Mouse (Mus musculus) frontal cortex, postnatal 10 days (tissue): ENCODE data around the gene Gsg1l.

Experiments used
- DNase-seq, 2 experiments: peaks; one replicate each; pipeline ENCODE4 v3.0.0; 2022; ENCODE audit warnings: low spot score in 2 of 2, mixed read lengths in 1 of 2

Gsg1l gene

DNA sequence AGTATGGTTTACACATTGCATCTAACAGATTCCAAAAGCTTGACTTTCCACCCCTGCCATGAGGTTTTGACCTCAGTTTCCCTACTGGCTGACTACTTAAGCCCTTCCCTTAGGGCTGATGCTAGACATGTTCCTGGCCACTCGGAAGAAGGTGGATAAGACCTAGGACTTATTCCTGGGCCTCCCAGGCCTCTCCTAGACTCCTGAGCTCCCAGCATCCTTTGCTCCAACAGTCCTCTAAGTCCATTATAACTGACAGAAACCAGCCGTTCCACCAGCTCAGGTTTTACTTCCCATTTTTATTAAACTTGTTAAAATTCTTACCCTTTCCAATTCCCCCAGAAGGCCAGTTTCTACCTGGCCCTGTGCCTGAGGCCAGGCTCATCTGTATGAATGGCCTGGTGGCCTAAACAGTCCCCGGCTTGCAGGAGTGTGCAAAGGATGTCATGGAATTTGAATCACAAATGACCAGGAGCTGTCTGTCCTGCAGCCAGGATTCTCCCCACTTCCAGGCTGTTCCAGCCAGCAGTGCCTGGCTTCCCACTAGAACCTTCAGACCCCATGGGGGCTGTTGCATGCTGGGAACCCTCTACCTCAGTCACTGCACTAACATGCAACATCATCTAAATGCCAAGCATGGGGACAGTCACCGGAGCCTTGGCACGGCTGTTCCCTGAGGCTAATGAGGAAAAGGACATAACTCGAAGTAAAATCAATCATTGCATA is 139.7 kb downstream of the Gsg1l start:
- DNase-seq, result no peak

DNA sequence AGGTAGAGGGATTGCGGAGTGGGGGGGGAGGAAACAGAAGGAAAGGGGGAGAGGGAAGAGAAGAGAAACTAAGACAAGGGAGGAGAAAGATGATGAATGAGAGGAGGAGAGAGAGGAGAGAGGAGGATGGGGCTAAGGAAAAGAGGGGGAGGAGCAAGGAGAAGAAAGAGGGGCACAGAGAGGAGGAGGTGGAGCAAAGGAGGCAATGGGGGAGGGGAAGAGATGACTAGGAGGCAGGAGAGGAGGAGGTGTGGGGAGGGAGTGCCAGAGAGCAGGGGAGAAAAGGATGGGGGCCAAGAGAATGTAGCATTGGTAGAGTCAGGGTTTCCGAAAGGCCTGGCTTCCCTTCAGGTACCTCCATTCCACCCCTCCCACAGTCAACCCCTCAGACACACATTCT is 147.9 kb downstream of the Gsg1l start:
- DNase-seq, result no peak

DNA sequence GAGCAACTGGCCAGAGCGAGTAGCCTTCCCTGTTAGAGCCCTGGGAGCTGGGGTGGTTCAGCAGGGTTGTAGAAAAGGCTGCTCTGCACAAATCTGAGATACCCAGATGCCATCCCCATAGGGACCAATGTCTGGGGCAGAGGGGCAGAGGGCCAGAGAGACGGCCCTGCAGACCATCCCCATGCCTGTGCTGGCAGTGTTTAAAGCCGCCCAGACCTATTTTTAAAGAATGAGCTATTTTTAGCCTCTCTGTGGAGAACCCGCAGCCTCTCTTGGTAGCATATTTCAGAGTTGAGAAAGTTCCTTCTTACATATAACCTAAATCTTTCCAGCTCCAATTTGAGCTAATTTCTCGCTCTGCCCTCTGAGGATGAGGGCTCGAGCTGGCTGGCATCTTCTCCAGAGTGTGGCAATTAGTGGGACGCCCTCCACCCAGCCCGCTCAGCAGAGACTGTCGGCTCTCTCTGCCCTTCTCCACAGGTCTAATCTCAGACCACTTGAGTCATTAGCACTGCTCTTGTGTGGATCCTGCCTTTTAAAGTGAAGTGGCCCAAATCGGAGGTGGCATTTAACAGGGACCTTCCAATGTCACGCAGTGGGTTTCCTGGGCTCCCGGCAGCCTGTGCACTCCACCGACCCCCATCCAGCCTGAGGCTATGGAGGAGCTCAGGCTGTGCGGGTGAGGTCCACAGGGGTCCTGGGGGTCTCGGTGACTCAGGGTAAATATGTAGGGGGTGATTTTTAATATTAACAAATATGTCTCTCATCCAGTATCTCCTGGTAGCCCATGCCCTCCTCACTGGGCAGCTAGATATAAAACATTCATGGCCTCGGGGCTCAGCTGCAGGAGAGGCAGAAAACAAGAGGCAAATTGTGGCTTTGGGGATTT is 148.6 kb downstream of the Gsg1l start:
- no peak for DNase-seq

DNA sequence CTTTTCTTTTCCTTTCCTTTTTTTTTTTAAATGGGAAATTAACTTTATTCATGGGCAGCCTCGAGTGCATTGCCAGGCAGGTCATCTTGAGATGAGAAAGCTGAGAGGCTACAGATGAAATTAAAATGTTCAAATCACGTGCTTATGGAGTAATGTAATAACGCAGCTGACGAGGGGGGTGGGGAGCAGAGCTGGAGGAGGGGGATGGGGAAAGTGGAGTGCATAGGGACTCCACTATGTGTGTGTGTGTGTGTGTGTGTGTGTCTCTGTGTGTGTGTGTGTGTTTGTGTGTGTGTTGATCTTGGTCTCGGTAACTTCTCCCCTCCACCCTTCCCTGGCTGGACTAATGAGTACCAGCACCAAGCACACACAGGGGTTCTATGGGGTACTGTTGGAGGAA is 150.6 kb downstream of the Gsg1l start:
- no peak for DNase-seq

DNA sequence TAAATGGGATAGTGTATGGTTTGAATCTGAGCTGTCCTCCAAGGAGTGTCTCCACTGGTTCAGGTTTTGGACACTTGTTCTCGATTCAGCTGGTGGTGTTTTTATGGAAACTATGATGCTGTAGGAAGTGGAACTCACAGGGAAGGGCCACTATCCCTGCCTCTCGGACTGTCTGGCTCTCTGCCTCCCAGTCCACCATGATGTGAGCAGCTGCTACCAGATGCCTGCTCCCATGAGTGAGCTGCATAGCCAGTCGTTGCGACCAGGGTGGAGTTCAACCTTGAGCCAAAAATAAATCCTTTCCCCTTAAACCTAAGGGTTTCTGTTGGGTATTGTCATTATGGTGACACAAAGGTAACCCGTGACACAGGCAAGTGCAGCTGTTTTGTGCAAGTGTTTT is 158.2 kb downstream of the Gsg1l start:
- DNase-seq, result no peak

DNA sequence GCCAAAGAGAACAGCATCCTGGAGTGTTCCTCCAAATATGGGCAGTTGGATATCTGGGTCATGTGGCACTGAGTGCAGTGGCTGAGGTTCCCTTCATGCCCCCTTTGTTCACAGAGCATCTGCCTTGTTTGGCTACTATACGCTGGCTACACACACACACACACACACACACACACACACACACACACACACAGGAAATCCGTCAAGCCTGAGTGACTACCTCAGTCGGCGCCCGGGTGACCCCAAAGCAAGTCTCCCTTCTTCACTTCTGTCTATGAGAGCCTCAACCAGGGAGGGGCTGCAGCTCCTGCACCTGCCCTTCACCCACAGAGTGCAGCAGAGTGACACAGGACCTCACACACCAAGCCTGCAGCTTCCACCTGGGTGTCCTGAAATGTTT is 161.4 kb downstream of the Gsg1l start:
- no peak for DNase-seq

DNA sequence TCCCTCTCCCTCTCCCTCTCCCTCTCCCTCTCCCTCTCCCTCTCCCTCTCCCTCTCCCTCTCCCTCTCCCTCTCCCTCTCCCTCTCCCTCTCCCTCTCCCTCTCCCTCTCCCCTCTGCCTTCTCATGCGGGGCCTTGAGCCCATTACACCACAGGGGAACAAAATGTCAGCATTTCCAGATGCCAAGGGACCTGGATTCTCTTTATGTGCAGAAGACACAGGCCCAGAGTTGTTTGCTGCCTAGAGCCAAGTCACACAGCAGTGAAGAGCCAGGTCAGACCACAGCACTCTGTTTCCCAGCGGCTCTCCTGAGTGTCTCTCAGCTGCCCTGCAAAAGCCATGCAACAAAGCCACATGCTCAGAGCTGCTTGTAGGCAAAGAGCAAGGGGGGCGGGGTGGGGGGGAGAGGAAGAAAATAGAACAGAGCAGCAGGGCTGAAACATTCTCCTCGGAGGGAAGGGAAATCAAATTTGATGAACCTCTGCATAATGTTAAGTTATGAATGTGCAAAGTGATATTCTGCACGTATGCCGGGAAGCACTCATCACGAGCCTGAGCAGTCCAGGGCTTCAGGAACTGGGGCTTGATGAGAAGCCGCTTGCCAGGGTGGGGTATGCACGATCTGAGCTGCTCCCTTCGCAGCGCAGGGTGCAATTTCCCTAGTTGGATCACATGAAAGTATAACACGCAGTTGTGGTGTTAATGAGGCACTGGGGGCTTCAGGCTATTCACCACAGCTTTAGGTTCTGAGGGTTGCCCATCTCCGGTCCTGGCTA is 181.6 kb downstream of the Gsg1l start:
- no peak for DNase-seq

DNA sequence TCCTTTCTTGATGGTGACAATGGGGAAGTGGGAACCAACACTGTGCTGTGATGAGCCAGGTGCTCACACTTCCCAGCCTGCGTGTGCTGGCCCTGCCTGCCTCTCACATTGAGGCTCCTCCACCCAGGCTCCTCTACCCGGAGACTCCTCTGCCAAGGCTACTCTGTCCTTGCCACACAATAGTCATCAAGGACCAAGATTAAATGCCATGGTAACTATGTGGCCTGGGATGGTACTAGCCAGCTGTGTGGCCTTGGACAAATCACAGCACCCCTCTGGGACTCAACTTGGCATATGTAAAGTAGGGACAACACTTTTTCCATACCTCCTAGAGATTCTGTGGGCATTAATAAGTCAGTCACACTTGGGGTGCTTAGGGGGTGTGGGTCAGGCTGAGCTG is 182.3 kb downstream of the Gsg1l start:
- no peak for DNase-seq

DNA sequence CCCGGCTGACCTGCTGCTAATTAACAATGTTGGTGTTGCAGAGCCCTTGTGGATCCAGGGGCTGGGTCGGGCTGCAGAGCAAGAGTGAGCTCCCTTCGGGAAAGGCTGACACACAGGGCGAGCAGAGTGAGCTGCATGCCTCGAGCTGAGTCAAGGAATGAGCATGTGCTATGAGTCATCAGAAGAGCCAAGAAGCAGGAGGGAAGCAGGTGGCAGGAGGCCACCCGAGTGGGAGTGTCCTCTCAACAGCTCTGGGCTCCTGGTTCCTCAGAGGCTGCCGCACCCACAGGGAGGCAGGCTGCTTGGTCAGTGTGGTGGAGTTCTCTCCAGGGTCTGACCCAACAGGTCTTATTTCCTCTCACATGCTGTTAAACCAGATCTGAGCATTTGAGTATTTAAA is 183.2 kb downstream of the Gsg1l start:
- peak; percentile 36 to 65 for DNase-seq

DNA sequence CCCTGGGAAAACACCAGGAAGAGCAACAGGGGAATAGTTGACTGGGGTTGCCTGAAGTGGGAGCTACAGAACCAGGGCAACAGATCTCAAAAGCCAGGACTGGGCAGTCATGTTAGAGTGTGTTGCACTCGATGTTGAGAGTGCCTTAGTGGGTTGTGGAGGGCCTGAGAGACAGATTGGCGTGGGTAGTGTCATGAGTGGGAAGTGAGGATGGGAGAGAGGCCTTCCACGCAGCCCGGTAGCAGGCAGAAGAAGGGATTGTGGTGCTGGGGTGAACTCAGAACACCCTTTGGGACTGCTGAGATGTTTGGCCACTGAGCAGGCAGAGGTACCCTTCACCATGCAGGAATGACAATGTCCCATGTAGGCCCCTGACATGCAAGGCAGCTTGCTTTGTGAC is 185.2 kb downstream of the Gsg1l start:
- no peak for DNase-seq

DNA sequence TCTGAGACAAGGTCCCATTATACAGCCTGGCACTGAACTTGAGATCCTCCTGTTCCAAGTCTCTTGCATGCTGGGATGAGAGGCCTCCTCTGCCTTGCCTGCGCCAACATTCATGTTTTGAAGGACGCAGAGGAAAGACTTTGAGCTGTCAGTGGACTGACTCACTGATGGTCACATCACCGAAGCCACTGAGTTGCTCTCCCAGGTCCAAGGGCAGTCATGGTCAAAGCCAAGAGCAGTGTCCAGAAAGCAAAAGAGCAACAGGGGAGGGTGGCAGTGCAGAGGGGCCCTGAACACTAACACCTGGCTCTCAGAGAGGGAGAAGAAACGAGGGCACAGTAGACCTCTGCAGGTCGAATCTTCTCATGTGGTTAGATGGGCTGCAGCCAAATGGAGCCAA is 188.6 kb downstream of the Gsg1l start:
- DNase-seq, result no peak

DNA sequence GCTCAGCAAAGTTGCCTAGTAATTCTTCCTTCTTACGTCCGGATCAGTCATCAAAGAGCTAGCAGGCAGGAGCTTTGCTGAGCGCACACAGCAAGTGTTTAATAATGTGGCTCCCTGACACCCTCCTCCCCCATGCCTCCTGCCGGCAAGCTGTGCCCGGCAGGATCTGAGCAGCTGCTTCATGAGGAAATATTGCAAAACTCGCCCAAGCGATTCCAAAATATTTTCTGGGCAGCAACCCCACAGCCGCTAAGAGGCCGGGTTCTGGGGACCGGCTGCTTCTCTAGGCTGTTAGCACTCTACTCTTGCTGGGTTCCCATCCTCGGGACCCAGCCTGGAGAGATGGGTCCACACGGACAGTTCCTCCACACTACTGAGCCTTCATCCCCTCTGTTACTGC is 193.8 kb downstream of the Gsg1l start:
- peak in 1 of 2 experiments; percentile 43 for DNase-seq

DNA sequence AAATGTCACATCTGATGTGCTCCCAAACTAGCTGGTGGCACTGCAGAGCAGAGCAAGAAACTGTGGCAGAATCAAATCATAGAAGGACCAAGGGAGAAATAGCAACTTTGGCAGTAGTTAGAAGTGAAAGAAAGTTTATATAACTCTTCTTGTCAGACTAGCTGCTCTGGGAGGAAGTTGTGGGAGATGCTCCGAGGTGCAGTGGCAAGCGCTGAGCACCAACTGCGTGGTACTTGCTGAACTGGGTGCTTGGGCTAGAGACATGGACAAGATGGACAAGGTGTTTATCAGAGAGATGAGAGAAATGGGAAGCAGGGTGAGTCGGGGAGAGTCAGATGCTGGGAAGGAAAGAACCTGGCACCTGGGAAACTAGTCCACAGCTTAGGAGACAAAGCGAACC is 194.4 kb downstream of the Gsg1l start:
- no peak for DNase-seq

DNA sequence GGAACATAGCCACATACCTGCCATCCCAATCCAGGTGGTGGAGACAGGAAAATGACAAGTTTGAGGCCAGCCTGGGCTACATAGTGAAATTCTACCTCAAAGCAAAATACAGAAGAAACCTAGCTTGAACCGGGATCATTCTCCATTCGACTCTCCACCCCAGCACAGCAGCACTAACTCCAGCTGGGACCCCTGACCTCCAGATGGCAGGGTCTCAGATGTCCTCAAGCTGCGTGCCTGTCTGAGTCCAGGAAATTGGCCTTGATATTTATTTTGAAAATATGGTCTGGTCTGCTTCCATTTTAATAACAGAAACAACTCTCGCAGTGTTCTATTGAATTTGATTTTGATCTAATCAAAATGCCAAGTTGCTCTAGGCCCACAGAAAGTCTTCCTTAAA is 195.1 kb downstream of the Gsg1l start:
- DNase-seq, result no peak

DNA sequence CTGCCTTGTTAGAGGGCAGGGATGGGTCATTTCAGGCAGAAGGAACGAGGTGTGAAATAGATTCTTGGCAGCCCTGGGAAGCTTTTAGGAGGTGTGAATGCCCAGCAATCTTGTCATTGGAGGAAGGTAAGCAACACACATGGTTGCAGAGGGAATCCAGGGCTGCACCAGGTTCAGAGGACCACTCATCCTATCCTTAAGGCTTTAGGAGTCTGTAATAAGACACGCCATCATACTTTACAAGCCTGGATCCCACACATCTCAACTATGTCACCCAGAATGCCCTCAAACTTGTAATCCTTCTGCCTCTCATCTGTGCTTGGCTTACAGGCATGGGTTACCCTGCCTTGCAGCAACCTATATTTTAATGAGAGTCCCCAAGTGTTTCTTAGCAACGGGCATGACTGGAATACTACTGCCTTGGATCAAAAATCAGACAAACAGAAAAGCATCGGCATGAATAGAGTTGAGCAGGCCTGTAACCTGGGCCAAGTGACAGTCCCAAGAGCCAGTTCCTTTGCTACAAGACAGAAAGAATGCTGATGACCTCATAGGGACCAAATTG is 196.0 kb downstream of the Gsg1l start:
- DNase-seq, result no peak

DNA sequence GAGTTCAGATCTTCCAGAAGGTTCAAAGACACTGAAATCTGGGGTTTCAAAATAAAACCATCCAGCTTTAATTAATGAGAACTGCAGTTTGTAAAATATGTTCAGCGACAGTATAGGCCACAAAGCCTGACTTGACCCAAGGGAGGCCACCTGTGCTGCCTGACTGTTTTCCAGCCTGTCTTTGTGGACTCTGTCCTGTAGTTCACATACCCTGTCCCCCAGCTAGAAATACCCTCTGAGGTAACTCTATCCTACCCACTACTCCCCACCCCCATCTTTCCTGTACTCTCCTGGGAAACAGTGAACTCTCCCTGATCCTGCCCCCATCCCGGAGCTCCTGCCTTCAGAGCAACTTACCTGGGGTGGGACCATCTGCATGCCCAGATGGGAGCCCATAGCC is 199.0 kb downstream of the Gsg1l start:
- DNase-seq, result no peak

DNA sequence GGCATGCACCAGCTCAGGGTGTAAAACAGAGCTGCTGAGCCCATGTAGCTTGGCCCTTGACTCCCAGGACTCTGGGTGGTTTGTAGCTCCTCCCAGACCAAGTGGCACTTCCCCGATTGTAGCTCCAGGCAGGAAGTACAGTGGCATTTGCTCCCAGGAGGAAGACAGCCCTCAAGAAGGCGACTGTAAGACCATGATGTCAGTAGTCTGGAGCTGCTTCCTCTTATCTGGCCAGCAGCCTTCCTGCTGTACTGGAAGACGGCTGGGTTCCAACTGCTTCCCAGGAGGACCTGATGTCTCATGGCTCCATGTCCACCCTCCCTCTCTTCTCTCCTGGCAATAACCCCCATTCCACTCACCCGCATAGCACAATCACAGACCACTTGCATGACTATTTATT is 204.2 kb downstream of the Gsg1l start:
- DNase-seq, result no peak

DNA sequence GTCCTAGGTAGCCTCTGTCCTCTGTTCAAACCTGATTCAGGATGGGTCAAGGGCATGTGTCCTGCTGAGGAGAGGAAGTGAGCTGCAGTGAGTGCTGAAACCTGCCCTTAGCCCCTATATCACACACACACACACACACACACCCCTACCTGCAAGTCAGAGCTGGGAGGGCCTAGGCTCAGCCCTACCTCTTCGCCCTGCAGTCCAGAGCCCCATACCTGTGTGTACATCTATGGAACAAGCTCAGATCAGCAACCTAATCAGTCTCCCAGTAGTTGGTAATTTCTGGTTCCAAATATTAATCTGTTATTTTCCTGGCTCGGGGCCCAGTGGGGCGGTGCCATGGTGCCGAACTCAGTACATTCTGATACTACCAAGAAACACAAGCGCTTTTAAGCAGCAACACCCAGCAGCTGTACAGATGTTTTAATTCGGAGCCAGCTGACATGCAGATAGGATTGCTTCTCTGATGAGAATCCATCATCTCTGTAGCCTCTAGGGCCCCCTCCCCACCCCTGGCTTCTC is 208.2 kb downstream of the Gsg1l start:
- no peak for DNase-seq

DNA sequence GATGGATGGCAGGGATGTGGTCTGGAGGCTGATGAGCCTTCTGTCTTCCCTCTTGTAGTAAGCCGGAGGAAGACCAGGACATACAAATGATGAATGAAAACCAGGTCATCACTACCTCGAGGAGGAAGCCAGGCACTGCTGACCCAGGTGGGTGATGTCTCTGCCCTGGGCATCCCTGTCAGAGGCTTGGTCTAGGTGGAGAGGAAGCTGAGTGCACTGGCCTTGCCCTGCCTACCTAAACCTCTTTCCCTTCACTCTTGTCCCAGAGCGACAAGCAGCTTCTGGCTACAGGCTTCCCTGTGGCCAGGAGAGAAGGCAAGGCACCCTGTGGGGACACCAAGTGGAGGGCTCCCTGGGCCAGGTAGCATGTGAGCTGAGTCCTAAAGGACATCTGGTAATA is 209.3 kb downstream of the Gsg1l start:
- no peak for DNase-seq

DNA sequence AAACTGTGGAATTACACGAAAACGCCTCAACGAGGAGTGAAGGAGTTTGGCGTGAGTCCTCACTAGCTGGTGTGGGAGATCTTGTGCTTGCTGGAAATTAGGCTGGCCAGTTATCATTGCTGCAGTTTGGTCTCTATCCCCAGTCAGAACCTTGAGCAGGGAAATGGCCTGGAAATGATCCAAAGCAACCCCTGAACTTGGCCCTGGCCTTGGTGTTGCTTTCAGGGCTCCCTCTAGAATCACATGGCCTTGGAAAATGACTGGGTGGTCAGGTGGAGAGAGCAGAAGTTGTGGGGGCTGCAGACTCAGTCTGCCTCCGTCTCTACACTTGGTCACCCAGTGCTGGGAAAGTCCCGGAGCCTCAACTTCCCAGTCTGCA is 210.0 kb downstream of the Gsg1l start:
- DNase-seq, result no peak

DNA sequence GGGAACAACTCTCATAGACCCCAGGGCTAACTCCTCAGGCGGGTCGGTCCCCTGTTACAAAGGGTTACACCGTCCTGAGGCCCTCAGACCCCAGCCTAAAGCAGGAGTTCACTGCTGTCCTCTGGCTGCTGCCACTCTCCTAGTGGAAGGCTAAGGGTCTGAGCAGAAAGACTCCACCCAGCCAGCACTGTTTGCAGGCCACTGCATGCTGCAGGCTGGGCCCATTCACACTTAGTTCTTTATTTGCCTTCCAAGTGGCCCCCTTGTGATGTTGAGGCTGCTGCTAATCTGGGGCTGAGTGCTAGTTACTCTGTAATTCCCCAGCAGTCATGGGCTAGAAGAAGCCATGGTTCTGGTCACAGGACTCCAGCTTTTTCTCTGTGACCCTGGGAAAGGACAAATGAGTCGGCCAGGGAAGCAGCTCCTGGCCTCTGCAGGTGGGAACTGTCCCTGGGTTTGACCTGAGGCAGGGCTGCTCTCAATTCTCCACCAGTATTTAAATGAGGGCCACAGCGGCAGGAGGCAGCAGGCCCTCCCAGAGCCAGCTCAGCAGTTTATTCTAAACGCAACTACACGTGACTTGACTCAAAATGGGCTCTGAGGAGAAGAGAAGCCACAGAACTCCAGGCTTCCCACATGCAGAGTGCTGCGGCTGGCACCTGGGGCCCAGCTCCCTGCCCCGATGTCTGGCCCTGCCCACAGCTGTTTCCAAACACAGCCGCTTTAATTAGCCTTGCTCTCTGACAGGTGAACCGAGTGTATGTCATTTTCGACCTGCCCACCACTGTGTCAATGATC is 210.6 kb downstream of the Gsg1l start:
- no peak for DNase-seq
